Mouse (Mus musculus) G1E (cell line): ENCODE data around the gene Rnf114. TPM values are rescaled to one million over a fixed set of nuclear protein-coding genes. Genes with fewer than 3 reads are reported as not detected.

Experiments used
- ATAC-seq: 2 replicates; pipeline ENCODE4 v1.8.0; 2016; ENCODE audit warnings: mild to moderate bottlenecking; ENCODE audit not compliant: insufficient number of reproducible peaks, poor library complexity, low FRiP score, severe bottlenecking; ENCODE audit errors: extremely low read depth
- DNase-seq: peaks from one replicate; pipeline ENCODE4 v3.0.0; 2012; ENCODE audit warnings: low spot score
- H3K27me3 ChIP-seq: 2 replicates; pipeline ENCODE4 v1.6.1; 2012; ENCODE audit warnings: mild to moderate bottlenecking, low read length, inconsistent platforms; ENCODE audit not compliant: insufficient read depth
- H3K36me3 ChIP-seq: replicated peaks from 2 replicates; pipeline ENCODE3; 2012; ENCODE audit warnings: mild to moderate bottlenecking, inconsistent platforms
- H3K4me1 ChIP-seq: 2 replicates; pipeline ENCODE4 v1.6.1; 2012; ENCODE audit warnings: low read depth, low read length, inconsistent platforms, mixed read lengths; ENCODE audit not compliant: insufficient read depth
- H3K4me3 ChIP-seq: 2 replicates; pipeline ENCODE4 v1.5.1; 2012; ENCODE audit warnings: low read depth, mild to moderate bottlenecking, inconsistent platforms, low read length, moderate library complexity, mixed read lengths
- H3K9me3 ChIP-seq: replicated peaks from 2 replicates; pipeline ENCODE4 v1.6.1; 2012; ENCODE audit warnings: inconsistent platforms
- CTCF ChIP-seq: IDR thresholded peaks from 2 replicates; pipeline ENCODE4 v1.5.1; 2012; ENCODE audit warnings: low read depth, low read length, inconsistent platforms, mixed read lengths
- GATA1 ChIP-seq: IDR thresholded peaks from 2 replicates; pipeline ENCODE4 v1.6.1; 2012; ENCODE audit warnings: borderline replicate concordance, low read length, inconsistent platforms, mixed read lengths
- GATA2 ChIP-seq: IDR thresholded peaks from 2 replicates; pipeline ENCODE4 v1.6.1; 2012; ENCODE audit warnings: low read depth, low read length, inconsistent platforms, borderline replicate concordance
- POLR2AphosphoS5 ChIP-seq: IDR thresholded peaks from 2 replicates; pipeline ENCODE4 v1.6.1; 2012; ENCODE audit warnings: low read depth, low read length, inconsistent platforms; ENCODE audit not compliant: insufficient replicate concordance
- TAL1 ChIP-seq: conservative IDR thresholded peaks from 2 replicates; pipeline ENCODE4 v1.6.1; 2012; ENCODE audit warnings: low read depth, low read length, inconsistent platforms, mixed read lengths
- polyA plus RNA-seq: library from polyadenylated mRNA; stranded (reverse); fragments of >175 nt; gene quantifications from 2 replicates; pipeline ENCODE4 v1.2.3, GENCODE M21; 2012
- total RNA-seq, 2 experiments: library from RNA; stranded (forward) in 1 of 2; stranded (reverse) in 1 of 2; fragments of 200-1000 nt in 1 of 2; fragments of >200 nt in 1 of 2; fragmentation: Nextera tagmentation in 1 of 2; gene quantifications; 2 replicates each; pipeline ENCODE4 v1.2.3; 2014 to 2017

Rnf114 gene
- total and polyA plus RNA-seq, 3 experiments: 18.4 to 41.5 (median 32.1) TPM

- peaks cover 34% of the 10 kb centered on the region for H3K27me3 ChIP-seq
- no peaks in the 10 kb centered on the region for H3K36me3 ChIP-seq
- ATAC-seq: no peak
- no peak overlapping the region for H3K4me3 ChIP-seq
- no peaks in the 10 kb centered on the region for H3K4me1 ChIP-seq
- TF ChIP-seq POLR2AphosphoS5 (no peak), GATA2 (no peak), CTCF (no peak), GATA1 (no peak), TAL1 (no peak)
- no peak for DNase-seq
- no peaks in the 10 kb centered on the region for H3K9me3 ChIP-seq
Observed at GRCm38 (mm10) chr2:167546447-167547195, 54.2 kb downstream of the Rnf114 start.

- Histone ChIP-seq H3K27me3 (peaks cover 28% of the 10 kb centered on the region), H3K4me3 (no peak overlapping the region), H3K9me3 (no peaks in the 10 kb centered on the region), H3K4me1 (no peaks in the 10 kb centered on the region), H3K36me3 (no peaks in the 10 kb centered on the region)
- TF ChIP-seq TAL1 (no peak), POLR2AphosphoS5 (no peak), GATA2 (no peak), GATA1 (no peak), CTCF (no peak)
- ATAC-seq: no peak
- no peak for DNase-seq
Observed at GRCm38 (mm10) chr2:167547444-167547843, 55.0 kb downstream of the Rnf114 start.

- peaks cover 22% of the 10 kb centered on the region for H3K27me3 ChIP-seq
- H3K9me3 ChIP-seq: no peaks in the 10 kb centered on the region
- no peak overlapping the region for H3K4me3 ChIP-seq
- TF ChIP-seq TAL1 (no peak), POLR2AphosphoS5 (no peak), GATA2 (no peak), GATA1 (no peak), CTCF (no peak)
- H3K36me3 ChIP-seq: no peaks in the 10 kb centered on the region
- DNase-seq: no peak
- H3K4me1 ChIP-seq: no peaks in the 10 kb centered on the region
- ATAC-seq: no peak
Observed at GRCm38 (mm10) chr2:167548961-167549360, 56.5 kb downstream of the Rnf114 start.

- no peak for TF ChIP-seq GATA2
- TF ChIP-seq TAL1: no peak
- DNase-seq (no peak), ATAC-seq (no peak)
- H3K4me1 ChIP-seq: no peaks in the 10 kb centered on the region
- no peak overlapping the region for H3K4me3 ChIP-seq
- H3K36me3 ChIP-seq: no peaks in the 10 kb centered on the region
- H3K9me3 ChIP-seq: no peaks in the 10 kb centered on the region
- peaks cover 14% of the 10 kb centered on the region; the same call in 1 of the 2 replicates for H3K27me3 ChIP-seq
Observed at GRCm38 (mm10) chr2:167550341-167550854, 58.0 kb downstream of the Rnf114 start.

GRCm38 (mm10) chr2:167551342-167551920 is 59.0 kb downstream of the Rnf114 start:
- ATAC-seq (no peak), DNase-seq (no peak)
- no peak overlapping the region for H3K4me3 ChIP-seq
- H3K9me3 ChIP-seq: no peaks in the 10 kb centered on the region
- no peak for TF ChIP-seq GATA2
- no peak for TF ChIP-seq TAL1
- no peak for TF ChIP-seq CTCF
- no peak for TF ChIP-seq GATA1
- no peak for TF ChIP-seq POLR2AphosphoS5
- H3K4me1 ChIP-seq: no peaks in the 10 kb centered on the region
- H3K36me3 ChIP-seq: no peaks in the 10 kb centered on the region
- peaks cover 14% of the 10 kb centered on the region; the same call in 1 of the 2 replicates for H3K27me3 ChIP-seq

- DNase-seq (no peak), ATAC-seq (no peak)
- Histone ChIP-seq H3K36me3 (no peaks in the 10 kb centered on the region), H3K9me3 (no peaks in the 10 kb centered on the region), H3K27me3 (peaks cover 14% of the 10 kb centered on the region; the same call in 1 of the 2 replicates), H3K4me3 (no peak overlapping the region), H3K4me1 (no peaks in the 10 kb centered on the region)
- TF ChIP-seq TAL1 (no peak), POLR2AphosphoS5 (no peak), GATA1 (no peak), CTCF (no peak), GATA2 (no peak)
Observed at GRCm38 (mm10) chr2:167552292-167552691, 59.8 kb downstream of the Rnf114 start.
